ENCODE assay signal across 8 mouse cellular contexts in genomic region chr6:136661706-136662016, GRCm38 (mm10). TPM values are rescaled to one million over a fixed set of nuclear protein-coding genes. Genes with fewer than 3 reads are reported as not detected.
DNase-seq lines count a peak whose midpoint lies in the region; ATAC-seq and TF ChIP-seq lines count a peak whose summit lies in the region.

Gene Plbd1, minus strand, starts transcription at chr6:136661928.

- H3K4me1 ChIP-seq in embryonic facial prominence, embryonic 11.5 days (ENCODE audit: control insufficient read depth, insufficient read depth, low read length), result peaks cover 2% of the 10 kb centered on the region; the same call in 1 of the 2 replicates
- H3K4me1 ChIP-seq in lung, postnatal 0 days (ENCODE audit: insufficient read depth, low read depth, low read length), result no peaks in the 10 kb centered on the region

- peak; percentile 67 to 75 for DNase-seq in adrenal gland, adult 18-20 months (ENCODE audit: low spot score in 2 of 2)
- DNase-seq in embryonic facial prominence, embryonic 11.5 days (ENCODE audit: low spot score), result peak; percentile 36
- DNase-seq in heart, adult 9 months (ENCODE audit: low spot score in 2 of 2), result peak; percentile 61 to 69
- DNase-seq in kidney, adult 8-10 months, result peak; percentile 57 to 59
- DNase-seq in lung, postnatal 0 days (ENCODE audit: low spot score), result peak; percentile 72
- DNase-seq in ovary, postnatal 14 days (ENCODE audit: low spot score), result peak; percentile 25
- no peak for DNase-seq in cerebellum, adult 9-11 months
- no peak for DNase-seq in left cerebral cortex, postnatal 25 days (ENCODE audit: low spot score in 2 of 2)

- no peaks in the 10 kb centered on the region for H3K36me3 ChIP-seq in embryonic facial prominence, embryonic 11.5 days (replicated peaks; ENCODE audit: control insufficient read depth, insufficient read depth, low read depth, low read length)
- no peaks in the 10 kb centered on the region for H3K36me3 ChIP-seq in lung, postnatal 0 days (ENCODE audit: insufficient read depth, low read length)

- ATAC-seq in embryonic facial prominence, embryonic 11.5 days (replicated peaks; ENCODE audit: insufficient number of reproducible peaks, low FRiP score, low TSS enrichment, low read depth), result peak; percentile 34; the same call in 1 of the 2 replicates
- ATAC-seq in lung, postnatal 0 days, result peak; percentile 85

- peaks cover 17% of the 10 kb centered on the region for H3K27me3 ChIP-seq in embryonic facial prominence, embryonic 11.5 days (ENCODE audit: control insufficient read depth, insufficient read depth, low read length)
- H3K27me3 ChIP-seq in lung, postnatal 0 days (replicated peaks; ENCODE audit: insufficient read depth, low read length), result 0 out of 2 replicates have a peak, but pooled peaks cover 10% of the 10 kb centered on the region

- no peaks in the 10 kb centered on the region for H3K9me3 ChIP-seq in embryonic facial prominence, embryonic 11.5 days (replicated peaks; ENCODE audit: control insufficient read depth, low read length)
- H3K9me3 ChIP-seq in lung, postnatal 0 days (ENCODE audit: low read length), result no peaks in the 10 kb centered on the region

- under 1% methylated on average over 19 of the region's 19 CpGs for WGBS in embryonic facial prominence, embryonic 11.5 days
- WGBS in lung, postnatal 0 days, result 2% methylated on average over 15 of the region's 19 CpGs

- no peak for TF ChIP-seq EP300 in lung, postnatal 0 days (IDR thresholded peaks at IDR 0.05)

- peak within 1 kb of the TSS; percentile 42 for H3K9ac ChIP-seq in embryonic facial prominence, embryonic 11.5 days (replicated peaks; ENCODE audit: low read length)
- H3K9ac ChIP-seq in lung, postnatal 0 days (replicated peaks; ENCODE audit: low read depth), result no peak within 1 kb of the TSS

- peak within 1 kb of the TSS; percentile 59 for H3K4me2 ChIP-seq in embryonic facial prominence, embryonic 11.5 days (ENCODE audit: low read depth, low read length)
- peak within 1 kb of the TSS; percentile 50 for H3K4me2 ChIP-seq in lung, postnatal 0 days (replicated peaks; ENCODE audit: low read depth, low read length)

- TF ChIP-seq CTCF in lung, postnatal 0 days (IDR thresholded peaks at IDR 0.05), result no peak

- intact Hi-C loops in left cerebral cortex, postnatal 25 days (cut with DNase I), result no loop called here

- no peak within 1 kb of the TSS for H3K27ac ChIP-seq in embryonic facial prominence, embryonic 11.5 days (replicated peaks; ENCODE audit: low read depth, low read length)
- H3K27ac ChIP-seq in lung, postnatal 0 days (ENCODE audit: low read length), result no peak within 1 kb of the TSS

- peak within 1 kb of the TSS; percentile 35 for H3K4me3 ChIP-seq in embryonic facial prominence, embryonic 11.5 days (ENCODE audit: low read depth, low read length)
- peak within 1 kb of the TSS; percentile 28 for H3K4me3 ChIP-seq in lung, postnatal 0 days (ENCODE audit: low read depth, low read length)

RNA-seq across cellular contexts. Expression of gene Plbd1, which starts in this region (rescaled TPM):
- 10 to 100 TPM; 32.2 to 75.7 TPM for total RNA-seq in adrenal gland, adult 18-20 months (2021)
- 1.9 and 2.5 TPM in 2 replicates for polyA plus RNA-seq in embryonic facial prominence, embryonic 11.5 days (2014; fragmentation: Nextera tagmentation; extraction: Ambion mirVana)
- polyA plus RNA-seq in lung, postnatal 0 days (2015; fragmentation: Nextera tagmentation; extraction: Ambion mirVana), result 6.0 and 7.2 TPM in 2 replicates
- under 1 TPM; 0.16 to 0.30 TPM for total RNA-seq in left cerebral cortex, postnatal 25 days (2021)

Comparison
In these comparisons a context has a peak if more than half of its experiments do, and no peak if none do; other contexts are left out.
1. RNA of gene Plbd1 (total RNA-seq): 32.2 to 75.7 TPM in adrenal gland, adult 18-20 months; 0.16 to 0.30 TPM in left cerebral cortex, postnatal 25 days; every median in the first group is over 10 times any median in the second.
2. DNase-seq: peak in adrenal gland, adult 18-20 months (2 of 2), embryonic facial prominence, embryonic 11.5 days (single experiment), heart, adult 9 months (2 of 2), kidney, adult 8-10 months (2 of 2), lung, postnatal 0 days (single experiment) and ovary, postnatal 14 days (single experiment); none in cerebellum, adult 9-11 months (single experiment) and left cerebral cortex, postnatal 25 days (0 of 2).